Mouse (Mus musculus) myocyte (in vitro differentiated cells): Measurements from ENCODE around the gene Rtn3.

Experiments used
- CEBPB ChIP-seq: IDR thresholded peaks from 2 replicates; pipeline ENCODE4 v1.6.1; 2011; ENCODE audit warnings: mild to moderate bottlenecking, moderate library complexity; ENCODE audit not compliant: poor library complexity, insufficient read depth, severe bottlenecking
- E2F4 ChIP-seq: IDR thresholded peaks from one replicate; pipeline ENCODE4 v1.6.1; 2011; ENCODE audit warnings: mild to moderate bottlenecking, control low read depth, moderate library complexity; ENCODE audit not compliant: insufficient read depth
- MAX ChIP-seq: IDR thresholded peaks from one replicate; pipeline ENCODE4 v1.6.1; 2011; ENCODE audit warnings: low read depth, mild to moderate bottlenecking, control low read depth
- MYOD1 ChIP-seq, 3 experiments: IDR thresholded peaks; one replicate each; pipeline ENCODE4 v1.6.1; 2011; ENCODE audit warnings: control low read depth in 2 of 3, low read depth in 2 of 3, mild to moderate bottlenecking in 2 of 3, moderate library complexity in 1 of 3; ENCODE audit not compliant: insufficient read length in 2 of 3, control insufficient read depth in 1 of 3
- MYOG ChIP-seq, 3 experiments: IDR thresholded peaks; one replicate each; pipeline ENCODE4 v1.6.1; 2011; ENCODE audit warnings: control low read depth in 2 of 3, low read depth in 2 of 3, mild to moderate bottlenecking in 2 of 3; ENCODE audit not compliant: insufficient read length in 2 of 3, control insufficient read depth in 1 of 3, insufficient read depth in 1 of 3
- POLR2A ChIP-seq: IDR thresholded peaks from one replicate; pipeline ENCODE4 v1.6.1; 2011; ENCODE audit warnings: low read depth, mild to moderate bottlenecking, control low read depth, moderate library complexity; ENCODE audit not compliant: insufficient read length
- POLR2AphosphoS2 ChIP-seq: IDR thresholded peaks from one replicate; pipeline ENCODE4 v1.6.1; 2011; ENCODE audit warnings: low read depth, control low read depth; ENCODE audit not compliant: insufficient read length
- REST ChIP-seq: IDR thresholded peaks from one replicate; pipeline ENCODE4 v1.6.1; 2011; ENCODE audit warnings: mild to moderate bottlenecking, control low read depth, moderate library complexity; ENCODE audit not compliant: insufficient read depth, insufficient read length
- TCF12 ChIP-seq: IDR thresholded peaks from one replicate; pipeline ENCODE4 v1.6.1; 2011; ENCODE audit warnings: mild to moderate bottlenecking, control low read depth; ENCODE audit not compliant: poor library complexity, insufficient read depth, severe bottlenecking
- TCF3 ChIP-seq: IDR thresholded peaks from one replicate; pipeline ENCODE4 v1.6.1; 2011; ENCODE audit warnings: low read depth, control low read depth; ENCODE audit not compliant: insufficient read length
- USF1 ChIP-seq: IDR thresholded peaks from one replicate; pipeline ENCODE4 v1.6.1; 2011; ENCODE audit warnings: low read depth, mild to moderate bottlenecking, control low read depth, moderate library complexity

DNA sequence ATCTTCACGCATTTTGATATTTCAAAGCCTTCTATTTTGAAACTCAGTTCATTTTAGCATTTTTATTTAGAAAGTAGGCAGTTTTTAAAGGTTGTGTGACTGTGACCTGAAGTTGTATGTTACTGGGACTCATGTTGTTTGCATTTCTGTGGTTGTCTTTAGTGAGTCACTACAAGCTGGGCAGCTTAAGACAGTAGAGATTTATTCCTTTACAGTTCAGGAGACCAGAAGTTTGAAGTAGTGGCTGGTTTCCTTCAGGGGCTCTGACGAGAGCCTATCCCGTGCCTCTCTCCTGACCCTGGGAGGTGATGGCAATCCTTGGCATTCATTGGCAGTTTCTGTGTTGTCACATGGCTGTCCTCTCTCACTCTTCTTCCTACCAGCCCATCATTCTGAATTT lies 41.8 kb upstream of the Rtn3 start:
- TF ChIP-seq MYOD1 (IDR thresholded peaks at IDR 0.05; ENCODE audit: control insufficient read depth in 1 of 3, insufficient read length in 2 of 3, low read depth in 2 of 3) = no peak
- no peak for TF ChIP-seq POLR2A
- no peak for TF ChIP-seq POLR2AphosphoS2
- TF ChIP-seq MAX = no peak
- TF ChIP-seq TCF12 = no peak
- no peak for TF ChIP-seq TCF3
- TF ChIP-seq USF1 = no peak
- no peak for TF ChIP-seq MYOG (IDR thresholded peaks at IDR 0.05; ENCODE audit: control insufficient read depth in 1 of 3, insufficient read depth in 1 of 3, insufficient read length in 2 of 3, low read depth in 2 of 3)
- no peak for TF ChIP-seq CEBPB
- TF ChIP-seq REST = no peak
- no peak for TF ChIP-seq E2F4
